Mouse (Mus musculus) heart, postnatal 0 days (tissue): ENCODE results near the gene Ppm1l.

Source experiments
- CTCF ChIP-seq: IDR thresholded peaks from 2 replicates; pipeline ENCODE4 v1.5.1; 2016; ENCODE audit warnings: antibody characterized with exemption, control low read depth, low read depth
- EP300 ChIP-seq: IDR thresholded peaks from 2 replicates; pipeline ENCODE4 v1.6.1; 2016; ENCODE audit warnings: antibody characterized with exemption, low read depth

GRCm38 (mm10) chr3:69561686-69562085 lies 245.0 kb downstream of the Ppm1l start:
- TF ChIP-seq CTCF (no peak), EP300 (no peak)
